ENCODE assay signal across 9 mouse cellular contexts in the genomic region with DNA sequence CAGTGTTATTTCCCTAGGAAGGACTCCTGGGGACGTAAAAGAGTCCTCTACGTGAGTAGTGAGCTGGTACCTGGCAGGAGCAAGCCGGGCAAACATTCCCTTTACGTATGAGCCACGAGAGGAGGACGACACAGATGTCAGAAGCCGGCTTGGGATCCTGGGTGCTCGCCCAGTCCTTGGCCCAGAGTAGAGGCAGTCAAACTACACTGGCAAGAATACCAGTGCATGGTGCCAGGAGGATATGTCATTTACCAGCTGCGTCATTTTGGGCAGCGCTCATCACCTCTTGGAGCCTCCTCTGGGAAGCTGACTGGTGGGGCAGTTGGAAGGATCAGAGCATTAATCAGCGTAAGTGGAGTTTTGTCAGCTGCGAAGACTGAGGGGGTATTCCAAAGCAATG.
DNase-seq lines count a peak whose midpoint lies in the region.
"Had no signal": no experiment of that assay in that cellular context is flagged by ENCODE, and none has a peak within 500 bp of the region (broad histone marks: within the 10 kb centered on the region; RNA-seq: fewer than 3 reads in every experiment).

No protein-coding gene starts in this region.

- H3K9me3 ChIP-seq in heart, embryonic 10.5 days: no peaks in the 10 kb centered on the region

- H3K27ac ChIP-seq in heart, embryonic 10.5 days: no peak overlapping the region
- H3K27ac ChIP-seq: liver, embryonic 14.5 days had no signal

- no peaks in the 10 kb centered on the region for H3K4me1 ChIP-seq in heart, embryonic 10.5 days

- 86% methylated on average over 12 of the region's 12 CpGs for WGBS in heart, embryonic 10.5 days

- H3K27me3 ChIP-seq in heart, embryonic 10.5 days (ENCODE audit: insufficient read depth, poor library complexity, severe bottlenecking): no peaks in the 10 kb centered on the region

- no peaks in the 10 kb centered on the region for H3K36me3 ChIP-seq in heart, embryonic 10.5 days

- DNase-seq in heart, adult 18-20 months: peak; percentile 80 to 88
- DNase-seq in heart, embryonic 10.5 days (ENCODE audit: low spot score): no peak
- peak; percentile 54 for DNase-seq in adrenal gland, postnatal 14 days
- peak; percentile 82 for DNase-seq in gastrocnemius, adult 18-20 months (ENCODE audit: low spot score)
- DNase-seq in layer of hippocampus, postnatal 36 days: peak; percentile 11 to 19
- DNase-seq in thymus, postnatal 14 days: no peak
- DNase-seq in spleen, postnatal 14 days (ENCODE audit: low spot score in 2 of 2): no peak
- no peak for DNase-seq in c-Kit-positive CD71-positive TER-119-positive erythroid progenitor cells, embryonic 14.5 days (ENCODE audit: low spot score)

- H3K4me3 ChIP-seq in heart, embryonic 10.5 days: no peak overlapping the region

Comparison
In these comparisons a context has a peak if more than half of its experiments do, and no peak if none do; other contexts are left out.
1. DNase-seq: peak in heart, adult 18-20 months (2 of 2), adrenal gland, postnatal 14 days (single experiment), gastrocnemius, adult 18-20 months (single experiment) and layer of hippocampus, postnatal 36 days (2 of 2); none in heart, embryonic 10.5 days (single experiment), thymus, postnatal 14 days (single experiment), spleen, postnatal 14 days (0 of 2) and c-Kit-positive CD71-positive TER-119-positive erythroid progenitor cells, embryonic 14.5 days (single experiment).